Mouse (Mus musculus): Measurements from ENCODE around the gene Rsph14.

GRCm38 (mm10) chr10:74978056-74978455 lies 54.3 kb downstream of the Rsph14 start:
- TF ChIP-seq CTCF (IDR thresholded peaks at IDR 0.05; ENCODE audit: low read depth, low read length) (no peak), POLR2A (IDR thresholded peaks at IDR 0.05; ENCODE audit: insufficient read depth, low read length) (no peak)
